Mouse (Mus musculus): ENCODE data around the gene Tenm2. TPM values are rescaled to one million over a fixed set of nuclear protein-coding genes. Genes with fewer than 3 reads are reported as not detected.

The Tenm2 gene
- polyA plus RNA-seq, 1 experiment from 2014 or later, result 6.7 TPM

GRCm38 (mm10) chr11:36538144-36538543 is 697.6 kb downstream of the Tenm2 start:
- H3K27me3 ChIP-seq (ENCODE audit: control insufficient read depth, insufficient read depth, low read length), result no peaks in the 10 kb centered on the region
- no peak overlapping the region for H3K9ac ChIP-seq (ENCODE audit: low read length)
- 98% methylated on average over 4 of the region's 4 CpGs for WGBS
- DNase-seq (ENCODE audit: low spot score, missing footprints) (peak; percentile 80), ATAC-seq (ENCODE audit: low FRiP score) (no peak)
- H3K9me3 ChIP-seq (ENCODE audit: control insufficient read depth, low read length), result no peaks in the 10 kb centered on the region
- no peak overlapping the region for H3K27ac ChIP-seq (ENCODE audit: low read depth, low read length)
- H3K4me2 ChIP-seq, result no peak overlapping the region
- no peaks in the 10 kb centered on the region for H3K4me1 ChIP-seq (ENCODE audit: control insufficient read depth, insufficient read depth, low read length)
- no peaks in the 10 kb centered on the region for H3K36me3 ChIP-seq (ENCODE audit: control insufficient read depth, insufficient read depth, low read length)
- H3K4me3 ChIP-seq (ENCODE audit: low read depth, low read length), result no peak overlapping the region

GRCm38 (mm10) chr11:36537573-36538133 is 698.1 kb downstream of the Tenm2 start:
- Histone ChIP-seq H3K9me3 (ENCODE audit: control insufficient read depth, low read length) (no peaks in the 10 kb centered on the region), H3K4me3 (ENCODE audit: low read depth, low read length) (no peak overlapping the region), H3K9ac (ENCODE audit: low read length) (no peak overlapping the region), H3K27me3 (ENCODE audit: control insufficient read depth, insufficient read depth, low read length) (no peaks in the 10 kb centered on the region), H3K4me1 (ENCODE audit: control insufficient read depth, insufficient read depth, low read length) (no peaks in the 10 kb centered on the region), H3K27ac (ENCODE audit: low read depth, low read length) (no peak overlapping the region), H3K4me2 (no peak overlapping the region), H3K36me3 (ENCODE audit: control insufficient read depth, insufficient read depth, low read length) (no peaks in the 10 kb centered on the region)
- ATAC-seq (ENCODE audit: low FRiP score) (no peak), DNase-seq (ENCODE audit: low spot score, missing footprints) (peak; percentile 21)
- WGBS, result 89% methylated on average over 9 of the region's 9 CpGs

GRCm38 (mm10) chr11:36535591-36535990 is 700.2 kb downstream of the Tenm2 start:
- DNase-seq (ENCODE audit: low spot score, missing footprints), result peak; percentile 1
- Histone ChIP-seq H3K27ac (ENCODE audit: low read depth, low read length) (no peak overlapping the region), H3K4me1 (ENCODE audit: control insufficient read depth, insufficient read depth, low read length) (no peaks in the 10 kb centered on the region), H3K9ac (ENCODE audit: low read length) (no peak overlapping the region), H3K27me3 (ENCODE audit: control insufficient read depth, insufficient read depth, low read length) (no peaks in the 10 kb centered on the region), H3K4me3 (ENCODE audit: low read depth, low read length) (no peak overlapping the region), H3K4me2 (no peak overlapping the region), H3K9me3 (ENCODE audit: control insufficient read depth, low read length) (no peaks in the 10 kb centered on the region), H3K36me3 (ENCODE audit: control insufficient read depth, insufficient read depth, low read length) (no peaks in the 10 kb centered on the region)
- 89% methylated on average over 3 of the region's 3 CpGs for WGBS
- ATAC-seq (ENCODE audit: low FRiP score), result no peak

- no peaks in the 10 kb centered on the region for H3K4me1 ChIP-seq (ENCODE audit: control insufficient read depth, insufficient read depth, low read length)
- ATAC-seq (ENCODE audit: low FRiP score) (no peak), DNase-seq (ENCODE audit: low spot score, missing footprints) (no peak)
- H3K27ac ChIP-seq (ENCODE audit: low read depth, low read length), result no peak overlapping the region
- H3K36me3 ChIP-seq (ENCODE audit: control insufficient read depth, insufficient read depth, low read length), result no peaks in the 10 kb centered on the region
- H3K9me3 ChIP-seq (ENCODE audit: control insufficient read depth, low read length), result no peaks in the 10 kb centered on the region
- H3K4me2 ChIP-seq, result no peak overlapping the region
- H3K9ac ChIP-seq (ENCODE audit: low read length), result no peak overlapping the region
- 89% methylated on average over 4 of the region's 4 CpGs for WGBS
- no peak overlapping the region for H3K4me3 ChIP-seq (ENCODE audit: low read depth, low read length)
- H3K27me3 ChIP-seq (ENCODE audit: control insufficient read depth, insufficient read depth, low read length), result no peaks in the 10 kb centered on the region
These were observed 704.1 kb downstream of the Tenm2 start for GRCm38 (mm10) chr11:36531614-36532013.

GRCm38 (mm10) chr11:36527509-36527908 is 708.3 kb downstream of the Tenm2 start:
- H3K9ac ChIP-seq (ENCODE audit: low read length), result no peak overlapping the region
- 74% methylated on average over 4 of the region's 4 CpGs for WGBS
- no peak overlapping the region for H3K4me3 ChIP-seq (ENCODE audit: low read depth, low read length)
- no peak for ATAC-seq (ENCODE audit: low FRiP score)
- H3K9me3 ChIP-seq (ENCODE audit: control insufficient read depth, low read length), result no peaks in the 10 kb centered on the region
- H3K4me1 ChIP-seq (ENCODE audit: control insufficient read depth, insufficient read depth, low read length), result no peaks in the 10 kb centered on the region
- no peak for DNase-seq (ENCODE audit: low spot score, missing footprints)
- H3K27ac ChIP-seq (ENCODE audit: low read depth, low read length), result no peak overlapping the region
- no peaks in the 10 kb centered on the region for H3K27me3 ChIP-seq (ENCODE audit: control insufficient read depth, insufficient read depth, low read length)
- no peak overlapping the region for H3K4me2 ChIP-seq
- H3K36me3 ChIP-seq (ENCODE audit: control insufficient read depth, insufficient read depth, low read length), result no peaks in the 10 kb centered on the region

GRCm38 (mm10) chr11:36526381-36526780 is 709.4 kb downstream of the Tenm2 start:
- ATAC-seq (ENCODE audit: low FRiP score) (peak; percentile 42; the same call in 1 of the 2 replicates), DNase-seq (ENCODE audit: low spot score, missing footprints) (peak; percentile 95)
- Histone ChIP-seq H3K9ac (ENCODE audit: low read length) (no peak overlapping the region), H3K4me2 (no peak overlapping the region), H3K27ac (ENCODE audit: low read depth, low read length) (no peak overlapping the region), H3K27me3 (ENCODE audit: control insufficient read depth, insufficient read depth, low read length) (no peaks in the 10 kb centered on the region), H3K9me3 (ENCODE audit: control insufficient read depth, low read length) (no peaks in the 10 kb centered on the region), H3K36me3 (ENCODE audit: control insufficient read depth, insufficient read depth, low read length) (no peaks in the 10 kb centered on the region), H3K4me1 (ENCODE audit: control insufficient read depth, insufficient read depth, low read length) (no peaks in the 10 kb centered on the region), H3K4me3 (ENCODE audit: low read depth, low read length) (no peak overlapping the region)
- 13% methylated on average over 8 of the region's 8 CpGs for WGBS

GRCm38 (mm10) chr11:36512468-36512867 is 723.3 kb downstream of the Tenm2 start:
- WGBS, result 43% methylated on average over 7 of the region's 7 CpGs
- ATAC-seq (ENCODE audit: low FRiP score), result no peak
- no peak overlapping the region for H3K9ac ChIP-seq (ENCODE audit: low read length)
- H3K27me3 ChIP-seq (ENCODE audit: control insufficient read depth, insufficient read depth, low read length), result no peaks in the 10 kb centered on the region
- H3K4me1 ChIP-seq (ENCODE audit: control insufficient read depth, insufficient read depth, low read length), result no peaks in the 10 kb centered on the region; the same call in 1 of the 2 replicates
- H3K4me2 ChIP-seq, result no peak overlapping the region
- H3K36me3 ChIP-seq (ENCODE audit: control insufficient read depth, insufficient read depth, low read length), result 0 out of 2 replicates have a peak, but pooled peaks cover 2% of the 10 kb centered on the region
- no peak for DNase-seq (ENCODE audit: low spot score, missing footprints)
- H3K27ac ChIP-seq (ENCODE audit: low read depth, low read length), result no peak overlapping the region
- H3K9me3 ChIP-seq (ENCODE audit: control insufficient read depth, low read length), result no peaks in the 10 kb centered on the region
- no peak overlapping the region for H3K4me3 ChIP-seq (ENCODE audit: low read depth, low read length)

- Histone ChIP-seq H3K4me3 (ENCODE audit: low read depth, low read length) (no peak overlapping the region), H3K27me3 (ENCODE audit: control insufficient read depth, insufficient read depth, low read length) (no peaks in the 10 kb centered on the region), H3K4me2 (no peak overlapping the region), H3K36me3 (ENCODE audit: control insufficient read depth, insufficient read depth, low read length) (0 out of 2 replicates have a peak, but pooled peaks cover 2% of the 10 kb centered on the region), H3K9me3 (ENCODE audit: control insufficient read depth, low read length) (no peaks in the 10 kb centered on the region), H3K27ac (ENCODE audit: low read depth, low read length) (no peak overlapping the region), H3K9ac (ENCODE audit: low read length) (no peak overlapping the region), H3K4me1 (ENCODE audit: control insufficient read depth, insufficient read depth, low read length) (peaks cover 4% of the 10 kb centered on the region; the same call in 1 of the 2 replicates)
- ATAC-seq (ENCODE audit: low FRiP score) (no peak), DNase-seq (ENCODE audit: low spot score, missing footprints) (no peak)
- 79% methylated on average over 7 of the region's 7 CpGs for WGBS
These were observed 727.5 kb downstream of the Tenm2 start for GRCm38 (mm10) chr11:36508312-36508711.

GRCm38 (mm10) chr11:36494898-36495548 is 740.7 kb downstream of the Tenm2 start:
- ATAC-seq (ENCODE audit: low FRiP score) (no peak), DNase-seq (ENCODE audit: low spot score, missing footprints) (no peak)
- H3K4me1 ChIP-seq (ENCODE audit: control insufficient read depth, insufficient read depth, low read length), result no peaks in the 10 kb centered on the region
- no peaks in the 10 kb centered on the region for H3K9me3 ChIP-seq (ENCODE audit: control insufficient read depth, low read length)
- H3K4me2 ChIP-seq, result no peak overlapping the region
- 72% methylated on average over 9 of the region's 9 CpGs for WGBS
- no peak overlapping the region for H3K27ac ChIP-seq (ENCODE audit: low read depth, low read length)
- no peak overlapping the region for H3K4me3 ChIP-seq (ENCODE audit: low read depth, low read length)
- no peaks in the 10 kb centered on the region for H3K27me3 ChIP-seq (ENCODE audit: control insufficient read depth, insufficient read depth, low read length)
- H3K9ac ChIP-seq (ENCODE audit: low read length), result no peak overlapping the region
- no peaks in the 10 kb centered on the region for H3K36me3 ChIP-seq (ENCODE audit: control insufficient read depth, insufficient read depth, low read length)

Data from midbrain, embryonic 11.5 days (tissue).